Mouse (Mus musculus): ENCODE results near the gene Tesc.

Gene Tesc

DNA sequence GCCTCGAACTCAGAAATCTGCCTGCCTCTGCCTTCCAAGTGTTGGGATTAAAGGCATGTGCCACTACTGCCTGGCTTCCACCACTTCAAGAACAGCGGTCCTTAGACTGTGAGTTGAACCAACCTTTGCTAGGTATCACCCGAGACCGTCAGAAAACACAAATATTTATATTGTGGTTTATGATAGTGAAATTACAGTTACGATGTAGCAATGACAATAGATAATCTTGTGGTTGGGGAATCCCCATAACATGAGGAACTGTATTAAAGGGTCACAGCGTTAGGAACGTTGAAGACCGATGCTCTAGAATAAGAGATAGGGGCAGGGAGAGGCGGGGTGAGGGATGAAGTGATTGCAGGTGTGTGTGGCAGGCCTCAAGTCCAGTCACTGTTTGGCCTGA, 17.8 kb downstream of the Tesc start:
- no peak for DNase-seq

DNA sequence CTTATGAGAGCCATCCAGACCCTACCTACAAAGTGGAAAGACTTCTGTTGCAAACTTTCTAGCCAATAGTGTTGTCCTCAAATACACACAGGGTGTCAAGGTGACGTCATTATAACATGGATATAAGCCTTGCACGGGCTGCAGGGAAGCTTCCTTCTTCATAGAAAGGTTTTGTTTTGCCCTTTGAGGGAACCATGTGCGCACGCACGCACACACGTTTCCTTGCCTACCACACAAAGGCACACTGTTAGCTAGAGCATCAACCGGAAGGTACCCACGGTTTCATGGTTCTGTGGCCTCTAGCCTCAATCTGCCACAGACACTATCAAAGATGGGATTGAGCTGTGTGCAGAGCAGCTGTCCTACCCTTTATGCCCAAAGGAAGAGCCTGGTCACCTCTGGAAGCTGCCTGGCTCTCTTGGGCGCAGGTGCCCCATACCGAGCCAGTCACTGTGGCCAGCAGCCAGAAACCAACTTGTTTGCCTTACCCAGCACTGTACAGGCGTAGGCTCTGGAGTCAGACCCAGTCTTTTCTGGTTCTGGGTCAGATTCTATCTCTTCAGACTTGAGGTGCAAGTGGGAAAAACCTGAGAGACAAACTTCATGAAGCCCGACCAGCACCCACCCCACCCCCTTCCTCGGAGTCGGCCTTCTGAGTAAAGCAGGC, 19.7 kb downstream of the Tesc start:
- DNase-seq = no peak

DNA sequence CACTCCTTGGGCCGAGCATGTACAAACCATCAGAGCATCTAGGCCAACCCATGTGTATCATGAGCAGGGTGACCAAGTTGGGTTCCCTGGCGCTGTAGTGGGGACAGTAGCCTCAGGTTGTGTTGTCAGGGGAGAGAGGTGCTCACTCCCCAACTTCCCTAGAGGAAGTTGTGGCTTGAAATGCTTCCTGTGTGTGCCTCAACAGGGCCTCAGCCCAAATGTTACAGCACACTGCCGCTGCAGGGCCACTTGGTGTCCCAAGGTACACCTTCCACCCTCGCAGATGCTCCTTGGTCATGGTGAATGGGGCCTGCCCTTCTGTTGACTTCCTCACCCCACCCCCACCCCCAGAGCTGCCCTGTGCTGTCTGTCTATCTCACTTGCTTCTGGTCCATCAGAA, 20.9 kb downstream of the Tesc start:
- DNase-seq = no peak

DNA sequence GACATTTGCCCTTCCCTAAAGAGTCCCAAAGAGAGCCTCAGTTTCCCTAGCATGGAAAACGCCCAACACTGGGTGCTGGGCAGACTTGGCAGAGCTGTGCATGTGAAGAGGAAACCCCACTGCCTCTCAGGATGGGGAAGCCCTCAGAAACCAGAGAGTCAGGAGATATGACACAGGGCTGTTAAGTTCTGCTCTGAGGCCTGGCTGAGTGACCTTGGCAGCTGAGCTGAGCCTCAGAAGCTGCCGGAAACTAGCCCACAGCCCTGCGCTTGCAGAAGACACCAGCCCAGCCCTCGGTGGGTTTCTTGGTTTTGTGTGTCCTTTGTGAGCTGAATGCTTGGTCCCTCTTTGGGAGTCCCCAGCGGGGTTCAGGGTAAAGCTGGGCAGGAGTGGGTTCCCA, 21.4 kb downstream of the Tesc start:
- DNase-seq = no peak

DNA sequence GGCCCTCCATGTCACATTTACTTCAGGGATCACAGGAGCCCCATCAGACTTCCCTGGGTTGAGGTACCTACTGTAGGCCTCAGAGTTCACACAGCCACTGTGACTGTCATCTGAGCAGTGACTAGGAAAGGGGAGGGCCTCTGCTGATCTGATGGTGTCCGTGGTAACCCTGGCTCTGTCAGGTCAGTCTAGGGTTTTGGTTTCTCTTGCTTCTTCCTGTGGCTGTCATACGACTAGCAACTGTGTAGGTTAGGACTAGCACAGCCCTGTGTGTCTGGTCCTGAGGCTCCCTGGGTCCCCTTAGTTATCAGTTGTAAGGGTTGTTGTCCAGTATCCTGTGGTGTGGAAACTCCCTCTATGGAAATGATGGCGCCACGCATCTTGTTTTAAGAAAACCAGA, 23.2 kb downstream of the Tesc start:
- DNase-seq = no peak

DNA sequence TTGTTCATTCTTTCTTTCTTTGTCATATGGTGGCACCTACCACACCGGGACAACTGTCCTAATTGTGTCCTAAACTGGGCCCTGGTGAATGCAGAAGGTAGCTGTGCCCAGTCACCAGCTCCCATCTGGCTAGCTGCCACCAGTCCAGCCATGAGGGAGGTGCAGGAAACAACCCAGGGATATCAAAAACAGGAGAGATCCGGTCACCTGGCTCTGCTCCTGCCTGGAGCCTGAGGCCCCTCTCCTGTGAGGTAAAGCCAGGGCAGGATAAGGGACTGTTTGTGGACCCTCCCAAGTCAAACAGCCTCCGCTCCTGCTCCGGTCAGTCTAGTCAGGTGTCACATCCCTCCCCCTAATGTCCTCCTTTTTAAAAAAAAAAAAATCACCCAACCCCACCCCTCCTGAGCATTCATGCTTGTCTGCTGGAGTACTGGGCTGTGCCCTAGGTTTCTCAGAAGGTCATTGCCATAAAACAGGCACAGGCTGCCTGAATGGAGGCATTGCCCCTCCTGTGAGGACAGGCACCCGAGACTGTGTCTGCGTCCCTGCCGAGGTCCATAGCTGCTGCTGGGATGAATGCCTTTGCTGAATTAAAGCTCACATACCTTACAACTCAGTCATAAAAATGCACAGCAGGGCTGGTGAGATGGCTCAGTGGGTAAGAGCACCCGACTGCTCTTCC, 24.6 kb downstream of the Tesc start:
- DNase-seq = no peak

DNA sequence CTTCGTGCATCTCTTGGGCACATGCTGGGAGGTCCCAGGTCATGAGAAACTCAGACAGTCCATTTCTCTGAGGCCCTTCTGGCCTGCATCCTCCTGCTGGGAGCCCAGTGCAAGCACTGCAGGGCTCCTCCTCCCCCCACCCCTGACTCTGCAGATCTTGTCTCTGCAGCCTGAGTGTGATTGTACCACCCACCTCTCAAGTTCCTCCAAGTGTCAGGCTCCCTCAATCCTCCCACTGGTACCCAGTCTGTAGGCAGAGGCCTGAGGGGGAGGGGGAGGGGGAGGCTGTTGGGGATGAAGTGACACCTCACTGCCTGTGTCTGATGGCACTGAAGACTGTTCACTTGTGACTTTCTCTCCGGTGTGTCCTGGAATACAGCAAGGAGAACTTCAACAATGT, 25.7 kb downstream of the Tesc start:
- peak; percentile 60 for DNase-seq

DNA sequence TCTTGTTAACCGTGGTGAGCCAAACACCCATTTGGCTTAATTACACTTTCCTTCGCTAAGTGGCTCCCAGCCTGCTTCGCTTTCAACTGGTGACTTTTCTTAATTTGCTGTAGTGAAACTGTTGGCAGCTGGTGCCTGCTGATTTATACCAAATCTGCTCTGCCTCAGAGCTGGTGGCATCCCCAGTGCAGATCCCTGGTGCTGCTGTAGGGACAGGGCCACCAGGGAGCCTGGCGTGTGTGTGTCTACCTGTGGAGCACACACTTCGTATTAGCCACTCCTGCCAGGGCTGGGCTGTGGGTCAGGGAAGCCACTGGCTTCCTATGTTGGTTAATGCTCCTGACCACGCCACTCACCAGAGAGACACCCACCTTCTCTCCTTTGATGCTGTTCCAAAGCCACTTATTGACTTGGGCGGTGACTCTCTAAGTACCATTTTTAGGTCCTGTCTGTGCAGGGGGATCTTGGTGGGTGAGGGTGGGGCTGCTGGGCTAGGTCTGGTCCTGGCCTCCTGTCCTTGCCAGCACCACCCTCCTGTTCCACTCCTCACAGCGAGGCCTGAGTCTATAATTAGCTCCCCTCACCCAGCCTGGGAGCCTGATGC, 30.1 kb downstream of the Tesc start:
- DNase-seq = no peak

DNA sequence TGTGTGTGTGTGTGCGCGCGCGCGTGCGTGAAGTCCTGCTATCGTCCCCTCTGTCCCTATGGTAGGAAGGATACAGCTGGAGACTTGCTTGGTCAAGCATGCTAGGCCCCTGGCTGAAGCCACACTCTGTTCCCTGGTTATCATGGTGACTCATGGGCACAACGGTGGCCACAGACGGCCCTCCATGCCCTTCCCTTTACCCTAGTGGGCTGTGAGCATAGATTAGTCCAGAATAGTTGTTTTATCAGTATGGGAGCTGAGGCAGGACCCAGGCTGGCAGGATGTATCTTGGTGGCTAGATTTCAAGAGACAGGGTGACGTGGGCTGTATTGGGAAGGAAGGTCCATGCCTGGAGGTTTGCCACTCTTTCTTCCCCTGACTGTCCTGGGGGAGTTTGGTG, 31.3 kb downstream of the Tesc start:
- DNase-seq = no peak

DNA sequence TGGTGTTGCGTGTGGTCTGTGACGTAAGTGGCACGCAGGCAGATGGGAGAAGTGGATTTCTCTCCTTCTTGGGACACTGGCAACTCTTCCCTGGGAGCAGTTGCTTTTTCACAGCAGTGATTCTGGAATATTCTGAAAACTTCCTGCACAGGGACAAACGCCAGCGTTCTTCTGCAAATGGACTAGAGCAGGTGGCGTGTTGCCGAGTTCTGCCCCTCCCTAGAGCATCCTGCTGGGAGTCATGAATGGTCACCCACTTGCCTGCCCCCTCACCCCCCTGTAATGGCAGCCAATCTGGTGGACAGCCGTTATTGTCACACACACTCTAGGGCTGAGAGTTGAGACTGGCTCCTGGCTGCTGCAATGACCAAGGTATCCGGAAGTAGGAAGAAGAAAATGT, 32.1 kb downstream of the Tesc start:
- no peak for DNase-seq

DNA sequence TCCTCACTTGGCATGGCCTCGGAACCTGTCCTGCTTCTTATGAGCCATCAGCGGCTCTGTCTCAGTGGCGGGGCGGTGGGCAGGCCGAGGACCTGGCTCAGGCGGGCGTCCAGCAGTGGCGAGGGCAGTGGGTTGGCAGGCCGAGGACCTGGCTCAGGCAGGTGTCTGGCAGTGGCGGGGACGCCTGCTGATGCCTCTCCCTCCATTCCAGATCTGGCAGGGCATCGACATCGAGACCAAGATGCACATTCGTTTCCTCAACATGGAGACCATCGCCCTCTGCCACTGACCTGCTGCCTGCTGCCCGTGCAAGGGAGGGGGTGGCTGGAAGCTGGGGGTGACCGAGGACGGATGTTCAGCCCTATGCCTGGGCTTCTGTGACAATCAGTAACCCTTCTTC, 33.8 kb downstream of the Tesc start:
- no peak for DNase-seq

DNA sequence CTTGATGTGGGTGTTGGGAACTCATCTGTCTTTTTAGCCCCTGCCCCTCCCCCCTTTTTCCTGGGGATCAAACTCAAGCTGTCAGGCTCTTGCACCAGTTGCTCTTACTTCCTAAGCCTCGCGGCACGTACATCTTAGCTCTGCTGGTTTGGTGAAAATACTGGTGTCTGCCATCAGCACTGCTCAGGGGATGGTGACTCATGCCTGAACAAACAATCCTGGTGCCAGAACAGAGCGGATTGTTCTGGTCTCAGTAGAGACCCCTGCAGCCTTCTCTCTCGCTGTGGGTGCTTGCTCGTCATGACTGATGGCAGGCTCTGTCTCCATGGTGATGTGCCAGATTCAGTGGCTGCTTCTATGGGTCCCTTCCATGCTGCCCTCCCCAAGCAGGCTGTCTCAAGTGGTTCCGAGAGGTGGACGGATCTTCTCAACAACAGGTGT, 35.7 kb downstream of the Tesc start:
- peak; percentile 51 for DNase-seq

DNA sequence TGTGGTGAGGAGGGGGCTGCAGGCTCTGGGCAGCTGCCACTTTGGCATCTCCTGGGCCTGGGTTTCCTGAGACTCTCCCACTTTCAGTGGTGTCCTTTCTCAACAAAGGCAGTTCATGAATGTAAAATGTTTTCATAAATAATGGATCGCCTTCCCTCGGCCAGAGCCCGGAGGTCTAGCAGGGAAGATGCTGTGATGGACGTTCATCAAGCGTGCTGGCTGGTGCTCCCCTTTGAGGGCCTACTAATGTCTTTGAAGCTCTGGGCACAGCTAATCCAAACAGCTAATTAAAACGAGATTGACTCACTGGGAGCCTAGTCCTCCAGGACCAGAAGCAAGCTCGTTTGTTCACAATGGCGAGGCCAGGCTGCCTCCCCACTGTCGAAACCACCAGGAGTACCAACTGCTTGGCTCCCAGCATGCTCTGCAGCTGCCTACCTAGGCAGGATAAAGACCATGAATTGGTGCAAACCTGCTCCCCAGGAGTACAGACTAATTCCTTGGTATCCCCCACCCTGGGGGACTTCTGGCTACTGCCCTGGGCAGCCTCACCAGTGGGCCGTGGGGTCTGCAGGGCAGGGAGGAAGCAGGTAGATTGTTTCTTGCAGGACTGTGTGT, 36.9 kb downstream of the Tesc start:
- no peak for DNase-seq

DNA sequence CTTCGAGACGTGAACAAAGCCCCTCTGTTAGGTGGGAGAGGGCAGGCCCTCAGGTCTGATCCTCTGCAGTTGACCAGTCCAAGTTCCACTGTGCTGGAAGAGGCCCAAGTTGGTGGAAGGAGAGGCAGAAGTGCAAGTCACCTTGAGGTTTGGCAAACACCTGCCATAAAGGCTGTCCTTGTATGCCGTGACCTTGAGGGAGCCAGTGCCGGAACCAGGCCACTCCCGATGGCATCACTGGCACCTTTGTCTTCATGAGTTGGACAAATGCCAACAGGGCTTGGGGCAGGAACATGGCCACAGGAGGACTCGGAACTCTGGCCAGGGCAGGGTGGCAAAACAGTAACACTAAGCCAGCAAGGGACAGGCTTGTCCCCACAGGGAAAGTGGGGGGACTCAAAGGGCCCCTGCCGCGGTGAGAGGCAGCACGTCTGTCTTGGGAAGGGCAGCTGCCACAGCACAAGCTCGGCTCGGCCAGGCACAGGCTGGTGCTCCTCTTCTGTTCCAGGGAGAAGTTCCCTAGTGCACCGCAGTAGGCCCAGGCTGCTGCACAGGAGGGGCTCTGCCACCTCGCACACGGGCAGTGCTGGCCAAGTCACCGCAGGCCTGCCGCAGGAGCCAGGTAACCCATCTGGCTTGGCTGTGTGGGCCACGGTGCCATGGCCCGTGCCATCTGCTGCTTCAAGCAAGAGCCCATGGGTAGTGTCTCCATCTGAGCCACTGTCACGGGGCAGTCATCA, 38.1 kb downstream of the Tesc start:
- no peak for DNase-seq

DNA sequence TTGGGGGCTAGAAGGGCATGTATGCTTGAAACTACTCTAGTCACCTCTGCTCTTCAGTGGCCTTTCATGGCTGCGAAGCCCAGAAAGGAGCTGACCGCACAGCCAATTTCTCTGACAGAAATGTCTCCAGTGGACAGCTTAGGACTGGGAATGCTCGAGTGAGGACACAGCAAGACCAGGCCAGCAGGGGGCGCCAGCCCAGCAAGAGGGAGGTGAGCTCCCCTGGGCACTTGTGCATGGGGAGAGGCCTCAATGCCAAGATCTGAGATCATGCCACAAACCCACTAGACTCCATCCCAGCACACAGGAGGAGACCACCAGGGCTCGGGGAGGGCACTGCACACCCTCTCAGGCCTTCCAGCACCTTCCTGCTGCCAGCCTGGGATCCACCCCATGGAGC, 39.3 kb downstream of the Tesc start:
- peak; percentile 60 for DNase-seq

DNA sequence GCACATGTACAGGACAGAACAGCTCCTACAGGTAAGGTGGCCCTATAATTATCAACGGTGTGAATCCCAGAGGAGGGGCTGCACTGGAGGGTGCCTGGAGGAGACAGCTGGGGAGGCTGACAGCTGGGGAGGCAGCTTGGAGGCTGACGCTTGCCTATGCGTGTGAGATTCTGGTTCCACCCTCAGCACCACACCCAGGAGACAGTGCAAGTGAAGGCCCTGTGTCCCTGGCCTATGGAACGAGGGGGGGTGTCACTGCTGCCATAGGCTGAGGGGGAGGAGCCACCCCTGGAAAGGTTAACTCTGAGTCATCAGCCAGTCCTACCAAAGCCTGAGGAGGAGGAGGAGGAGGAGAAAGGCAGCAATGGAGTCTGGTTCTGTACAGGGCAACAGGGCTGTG, 40.0 kb downstream of the Tesc start:
- peak; percentile 49 for DNase-seq

DNA sequence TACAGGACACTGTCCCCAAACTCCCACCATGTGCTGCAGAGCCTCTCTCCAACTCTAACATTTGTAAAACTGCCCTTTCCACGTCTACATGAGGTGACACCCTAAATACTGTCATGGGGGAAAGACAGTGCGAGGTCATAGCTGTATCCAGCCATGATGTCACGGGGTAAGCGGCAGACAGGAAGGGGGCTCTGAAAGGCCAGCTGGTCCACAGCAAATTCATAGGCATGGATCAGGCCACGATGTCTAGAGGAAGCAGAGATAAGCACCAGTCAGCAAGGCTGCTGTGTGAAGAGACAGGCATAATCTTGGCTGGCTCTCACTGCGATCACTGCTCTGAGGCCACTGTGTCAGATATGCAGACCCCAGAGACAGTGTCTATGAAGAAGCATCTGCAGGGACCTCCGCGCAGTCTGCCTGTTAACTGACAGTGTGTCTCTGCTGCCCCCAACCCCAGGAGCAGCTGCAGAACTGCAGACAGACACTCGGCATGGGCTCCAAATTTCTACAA, 40.5 kb downstream of the Tesc start:
- DNase-seq = no peak

DNA sequence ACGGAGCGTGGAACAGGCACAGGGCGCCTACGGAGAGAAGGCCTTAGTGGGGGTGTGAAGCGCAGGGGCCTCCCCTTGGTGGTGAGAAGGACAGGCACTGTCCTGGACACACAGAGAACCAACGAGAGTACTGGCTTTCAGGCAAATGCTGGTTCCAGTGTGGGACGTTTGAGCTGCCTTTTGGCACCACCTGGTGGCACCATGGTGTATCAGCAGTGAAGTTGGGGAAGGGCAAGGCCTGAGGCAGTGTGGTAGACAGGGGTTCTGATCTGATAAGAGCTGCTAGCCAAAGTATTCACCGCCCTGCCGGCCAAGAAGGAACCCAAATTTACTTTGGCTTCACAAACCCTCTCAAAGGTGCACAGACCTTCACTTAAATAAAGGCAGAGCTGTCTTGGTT, 41.8 kb downstream of the Tesc start:
- peak; percentile 80 for DNase-seq

DNA sequence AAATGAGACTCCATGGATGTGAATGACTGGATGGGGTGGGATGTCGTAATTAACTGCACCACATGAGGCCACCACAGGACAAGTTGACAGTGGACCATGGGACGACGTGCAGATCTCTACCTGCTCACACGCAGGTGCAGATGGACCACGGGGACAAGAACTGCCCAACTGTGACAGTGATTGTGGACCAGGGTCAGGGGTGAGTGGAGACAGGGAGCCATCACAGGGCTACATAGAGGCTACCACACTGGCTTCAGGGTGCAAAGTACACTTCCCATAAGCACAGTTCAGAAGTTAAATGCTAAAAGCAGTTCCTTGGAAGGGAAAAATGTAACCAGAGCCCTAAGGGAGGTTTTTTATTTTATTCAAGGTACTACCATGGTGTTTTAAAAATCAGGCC, 44.2 kb downstream of the Tesc start:
- no peak for DNase-seq

DNA sequence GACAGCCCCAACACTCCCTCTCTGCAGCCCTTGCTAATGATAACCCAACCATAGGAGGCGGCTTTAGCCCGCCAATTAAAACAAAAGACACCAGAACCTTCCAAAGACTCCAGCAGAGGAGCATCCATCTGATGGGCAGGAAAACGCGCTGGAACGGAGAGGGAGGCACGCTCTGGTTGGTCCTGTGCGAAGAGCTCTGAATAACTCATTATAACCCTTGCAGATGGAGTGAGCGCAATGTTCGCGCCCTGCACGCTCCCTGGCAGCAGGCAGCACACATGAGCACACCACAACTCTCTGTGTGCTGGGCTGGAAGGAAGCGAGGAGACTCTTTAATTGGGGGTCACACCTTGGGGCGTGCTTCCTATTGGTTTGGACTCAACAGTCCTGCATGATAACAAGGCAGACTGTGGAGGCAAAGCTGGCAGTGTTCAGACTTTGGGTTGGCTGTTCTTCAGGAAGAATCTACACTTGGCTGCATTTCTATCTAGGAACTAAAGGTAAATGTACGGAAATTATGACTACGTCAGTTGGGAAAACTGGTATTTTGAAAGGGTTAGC, 45.8 kb downstream of the Tesc start:
- DNase-seq = no peak

DNA sequence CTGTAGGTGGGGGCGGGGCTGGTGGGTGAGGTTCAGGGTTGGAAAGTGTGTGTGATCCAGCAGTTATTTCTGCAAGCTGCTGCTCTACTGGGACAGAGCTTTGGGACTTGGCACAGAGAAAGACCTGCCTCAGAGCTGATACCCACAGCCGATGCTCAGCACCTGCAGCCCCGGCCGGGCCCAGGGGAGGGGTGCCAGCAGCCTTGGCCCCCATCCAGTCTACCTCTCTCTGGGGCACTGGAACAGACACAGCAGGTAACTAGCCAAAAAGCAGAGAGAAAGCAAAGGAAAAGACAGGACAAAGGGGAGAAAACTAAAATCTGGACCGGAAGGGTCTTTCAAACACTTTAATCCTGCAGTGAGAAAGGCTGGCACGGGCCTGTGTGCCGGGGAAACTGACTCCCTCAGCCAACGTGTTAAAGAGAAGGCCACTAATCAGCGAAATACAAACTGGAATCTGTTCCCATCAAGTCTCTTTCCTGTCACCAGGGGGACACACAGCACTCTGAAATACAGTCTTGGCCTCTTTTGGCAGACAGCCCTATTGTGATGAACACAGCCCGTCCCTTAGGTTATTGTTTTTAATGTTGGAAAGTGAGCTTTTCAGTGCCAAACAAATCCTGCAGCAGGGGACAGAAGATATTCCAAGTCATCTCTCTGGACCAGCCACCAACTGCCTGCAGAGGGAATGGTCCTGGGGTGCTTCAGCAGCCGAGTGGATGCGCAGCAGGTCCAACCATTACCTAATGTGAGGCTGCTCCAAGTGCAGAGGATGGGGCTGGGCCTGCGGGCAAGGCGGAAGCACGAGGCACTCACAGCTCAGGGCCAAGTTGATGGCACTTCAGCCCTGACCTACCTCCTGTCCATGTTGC, 49.4 kb downstream of the Tesc start:
- no peak for DNase-seq

DNA sequence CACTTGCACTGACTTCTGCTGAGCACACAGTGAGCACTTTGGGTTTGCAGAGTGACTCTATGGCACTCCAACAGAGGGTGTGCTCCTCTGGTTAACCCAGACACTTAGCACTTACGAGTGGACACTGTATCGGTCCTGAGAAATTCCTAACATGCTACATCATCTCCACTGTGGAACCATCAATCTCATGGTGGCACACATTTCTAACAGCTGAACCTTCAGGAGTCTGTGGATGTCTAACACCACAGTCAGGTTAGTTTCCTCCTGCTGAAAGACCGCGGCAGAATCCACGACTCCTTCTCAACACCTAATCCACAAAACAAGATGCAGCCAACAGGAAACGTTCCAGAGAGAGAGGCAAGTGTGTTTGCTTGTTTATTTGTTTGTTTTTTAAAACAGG, 51.0 kb downstream of the Tesc start:
- no peak for DNase-seq
